Mouse (Mus musculus): ENCODE measurements around the gene Gm36028. TPM values are rescaled to one million over a fixed set of nuclear protein-coding genes. Genes with fewer than 3 reads are reported as not detected.
A peak's percentile ranks its signal among the peaks of the same experiment; 100 is the strongest.

Gene Gm36028
- polyA plus RNA-seq, 1 experiment from 2014 or later: 1.1 TPM

- WGBS: 61% methylated on average over 3 of the region's 3 CpGs
- Histone ChIP-seq H3K27ac (peak overlapping the region; percentile 59), H3K27me3 (replicated peaks) (no peaks in the 10 kb centered on the region), H3K36me3 (peaks cover 22% of the 10 kb centered on the region; the same call in 1 of the 2 replicates), H3K4me1 (peaks cover 20% of the 10 kb centered on the region; the same call in 1 of the 2 replicates), H3K9ac (no peak overlapping the region), H3K4me3 (replicated peaks) (no peak overlapping the region), H3K4me2 (no peak overlapping the region), H3K9me3 (no peaks in the 10 kb centered on the region)
- no peak for ATAC-seq (ENCODE audit: insufficient read depth, low FRiP score, low read depth)
Measured at GRCm38 (mm10) chr16:37805746-37806495, 55.0 kb downstream of the Gm36028 start.

- Histone ChIP-seq H3K4me2 (no peak overlapping the region), H3K27ac (no peak overlapping the region), H3K9ac (no peak overlapping the region), H3K4me1 (peaks cover 14% of the 10 kb centered on the region; the same call in 1 of the 2 replicates), H3K4me3 (replicated peaks) (no peak overlapping the region), H3K36me3 (peaks cover 26% of the 10 kb centered on the region; the same call in 1 of the 2 replicates), H3K27me3 (replicated peaks) (no peaks in the 10 kb centered on the region), H3K9me3 (no peaks in the 10 kb centered on the region)
- WGBS: 94% methylated on average over 9 of the region's 9 CpGs
- no peak for ATAC-seq (ENCODE audit: insufficient read depth, low FRiP score, low read depth)
Measured at GRCm38 (mm10) chr16:37803387-37803950, 57.5 kb downstream of the Gm36028 start.

- 72% methylated on average over 4 of the region's 4 CpGs for WGBS
- Histone ChIP-seq H3K9me3 (no peaks in the 10 kb centered on the region), H3K4me3 (replicated peaks) (no peak overlapping the region), H3K4me1 (peaks cover 9% of the 10 kb centered on the region; the same call in 1 of the 2 replicates), H3K9ac (no peak overlapping the region), H3K27me3 (replicated peaks) (no peaks in the 10 kb centered on the region), H3K36me3 (peaks cover 26% of the 10 kb centered on the region; the same call in 1 of the 2 replicates), H3K27ac (no peak overlapping the region), H3K4me2 (no peak overlapping the region)
- ATAC-seq (ENCODE audit: insufficient read depth, low FRiP score, low read depth): no peak
Measured at GRCm38 (mm10) chr16:37802686-37803295, 58.2 kb downstream of the Gm36028 start.

GRCm38 (mm10) chr16:37801097-37801496 lies 59.8 kb downstream of the Gm36028 start:
- no peak for ATAC-seq (ENCODE audit: insufficient read depth, low FRiP score, low read depth)

More at GRCm38 (mm10) chr16:37801097-37801496, 59.8 kb downstream of the Gm36028 start:
- Histone ChIP-seq H3K27me3 (replicated peaks) (no peaks in the 10 kb centered on the region), H3K4me2 (no peak overlapping the region), H3K36me3 (peaks cover 26% of the 10 kb centered on the region; the same call in 1 of the 2 replicates), H3K4me3 (replicated peaks) (no peak overlapping the region), H3K9me3 (no peaks in the 10 kb centered on the region), H3K9ac (no peak overlapping the region), H3K27ac (no peak overlapping the region), H3K4me1 (0 out of 2 replicates have a peak, but pooled peaks cover 5% of the 10 kb centered on the region)
- WGBS: 80% methylated on average over 2 of the region's 2 CpGs

Other genes starting within 250 kb of the Gm36028 start
- gene Ndufb4, start 206.7 kb downstream of the Gm36028 start, polyA plus RNA-seq (2015; fragmentation: Nextera tagmentation; extraction: Ambion mirVana): 68.0 and 70.7 TPM in 2 replicates
- 327 and 347 TPM in 2 replicates for gene Fstl1, start 84.3 kb downstream of the Gm36028 start, polyA plus RNA-seq (2015; fragmentation: Nextera tagmentation; extraction: Ambion mirVana)
- 50.1 and 54.3 TPM in 2 replicates for gene Lrrc58, start 7.2 kb upstream of the Gm36028 start, polyA plus RNA-seq (2015; fragmentation: Nextera tagmentation; extraction: Ambion mirVana)
- gene Gpr156, start 55.4 kb upstream of the Gm36028 start, polyA plus RNA-seq (2015; fragmentation: Nextera tagmentation; extraction: Ambion mirVana): 0.18 and 0.22 TPM in 2 replicates
- gene Gsk3b, start 227.9 kb upstream of the Gm36028 start, polyA plus RNA-seq (2015; fragmentation: Nextera tagmentation; extraction: Ambion mirVana): 54.0 and 54.2 TPM in 2 replicates

Data from stomach, embryonic 15.5 days (tissue).